Mouse (Mus musculus) small intestine, adult 2 months (tissue): ENCODE data around the gene Abi3.

Experiments used
- CTCF ChIP-seq: fragments of 200-500 bp; IDR thresholded peaks from 2 replicates; pipeline ENCODE4 v1.5.1; 2012; ENCODE audit warnings: low read depth, mild to moderate bottlenecking, control low read depth, inconsistent platforms, low read length, moderate library complexity, mixed read lengths; ENCODE audit not compliant: insufficient replicate concordance, insufficient read length; ENCODE audit errors: extremely low read depth
- POLR2A ChIP-seq: fragments of 200-500 bp; IDR thresholded peaks from 2 replicates; pipeline ENCODE4 v1.6.1; 2012; ENCODE audit warnings: low read depth, mild to moderate bottlenecking, control low read depth, inconsistent platforms, low read length, moderate library complexity

- TF ChIP-seq CTCF (no peak), POLR2A (no peak)
These were observed 26.9 kb downstream of the Abi3 start for GRCm38 (mm10) chr11:95815412-95815811.
